Mouse (Mus musculus): Measurements from ENCODE around the gene Rab11fip2. TPM values are rescaled to one million over a fixed set of nuclear protein-coding genes. Genes with fewer than 3 reads are reported as not detected.

Gene Rab11fip2
- total and polyA plus RNA-seq, 3 experiments: 2.5 to 9.8 (median 8.6) TPM

- intact Hi-C loops (cut with DNase I): no loop called here
- TF ChIP-seq CTCF (IDR thresholded peaks at IDR 0.05) (no peak), POLR2A (IDR thresholded peaks at IDR 0.05; ENCODE audit: insufficient read depth, low read depth, low read length) (no peak)
- no peak for DNase-seq
- no peak overlapping the region for H3K27ac ChIP-seq
- no peaks in the 10 kb centered on the region for H3K36me3 ChIP-seq (ENCODE audit: control insufficient read depth, insufficient read depth, low read length)
- no peak overlapping the region for H3K9ac ChIP-seq (ENCODE audit: low read depth, low read length)
- no peak overlapping the region for H3K4me3 ChIP-seq
- no peaks in the 10 kb centered on the region; the same call in 1 of the 2 replicates for H3K4me1 ChIP-seq (ENCODE audit: control insufficient read depth, insufficient read depth, low read length)
- H3K27me3 ChIP-seq (ENCODE audit: control insufficient read depth, insufficient read depth, low read length): no peaks in the 10 kb centered on the region
- H3K79me2 ChIP-seq (replicated peaks; ENCODE audit: control insufficient read depth, insufficient read depth, low read length): peaks cover 3% of the 10 kb centered on the region
- WGBS: 90% methylated on average over 10 of the region's 10 CpGs
Measured at GRCm38 (mm10) chr19:59932085-59932484, 11.4 kb downstream of the Rab11fip2 start.

- Histone ChIP-seq H3K4me1 (ENCODE audit: control insufficient read depth, insufficient read depth, low read length) (no peaks in the 10 kb centered on the region; the same call in 1 of the 2 replicates), H3K27me3 (ENCODE audit: control insufficient read depth, insufficient read depth, low read length) (no peaks in the 10 kb centered on the region), H3K9ac (ENCODE audit: low read depth, low read length) (no peak overlapping the region), H3K36me3 (ENCODE audit: control insufficient read depth, insufficient read depth, low read length) (no peaks in the 10 kb centered on the region), H3K4me3 (no peak overlapping the region), H3K27ac (no peak overlapping the region), H3K79me2 (replicated peaks; ENCODE audit: control insufficient read depth, insufficient read depth, low read length) (peaks cover 3% of the 10 kb centered on the region)
- intact Hi-C loops (cut with DNase I): no loop called here
- 58% methylated on average over 4 of the region's 4 CpGs for WGBS
- TF ChIP-seq CTCF (IDR thresholded peaks at IDR 0.05): no peak
- TF ChIP-seq EP300 (IDR thresholded peaks at IDR 0.05; ENCODE audit: insufficient read depth, low read depth, low read length): no peak
- TF ChIP-seq POLR2A (IDR thresholded peaks at IDR 0.05; ENCODE audit: insufficient read depth, low read depth, low read length): no peak
- no peak for DNase-seq
Measured at GRCm38 (mm10) chr19:59928672-59929071, 14.8 kb downstream of the Rab11fip2 start.

DNA sequence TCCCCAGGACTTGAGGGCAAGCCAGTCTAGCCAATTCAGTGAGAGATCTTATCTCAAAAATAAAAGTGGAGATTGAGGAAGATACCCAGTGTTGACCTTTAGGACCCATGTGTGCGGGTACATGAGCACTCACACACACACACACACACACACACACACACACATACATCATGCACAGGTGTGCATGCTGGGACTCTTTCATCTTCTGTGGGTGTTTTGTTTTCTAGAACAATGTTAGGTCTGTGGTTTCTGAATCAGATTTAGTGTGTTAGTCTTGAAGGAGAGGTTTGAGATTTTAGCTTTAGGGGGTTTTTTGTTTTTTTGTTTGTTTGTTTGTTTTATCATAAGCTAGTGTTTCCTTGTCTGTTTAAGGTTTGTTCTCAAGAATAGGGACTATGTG, 17.3 kb downstream of the Rab11fip2 start:
- TF ChIP-seq EP300 (IDR thresholded peaks at IDR 0.05; ENCODE audit: insufficient read depth, low read depth, low read length): no peak
- TF ChIP-seq CTCF (IDR thresholded peaks at IDR 0.05): no peak
- TF ChIP-seq POLR2A (IDR thresholded peaks at IDR 0.05; ENCODE audit: insufficient read depth, low read depth, low read length): no peak
- Histone ChIP-seq H3K27ac (no peak overlapping the region), H3K4me3 (no peak overlapping the region), H3K9ac (ENCODE audit: low read depth, low read length) (no peak overlapping the region), H3K27me3 (ENCODE audit: control insufficient read depth, insufficient read depth, low read length) (no peaks in the 10 kb centered on the region), H3K4me1 (ENCODE audit: control insufficient read depth, insufficient read depth, low read length) (no peaks in the 10 kb centered on the region; the same call in 1 of the 2 replicates), H3K36me3 (ENCODE audit: control insufficient read depth, insufficient read depth, low read length) (no peaks in the 10 kb centered on the region; the same call in none of the 2 replicates), H3K79me2 (replicated peaks; ENCODE audit: control insufficient read depth, insufficient read depth, low read length) (no peaks in the 10 kb centered on the region)
- intact Hi-C loops (cut with DNase I): no loop called here
- 83% methylated on average over 1 of the region's 1 CpGs for WGBS
- DNase-seq: no peak

- Histone ChIP-seq H3K4me3 (no peak overlapping the region), H3K79me2 (replicated peaks; ENCODE audit: control insufficient read depth, insufficient read depth, low read length) (0 out of 2 replicates have a peak, but pooled peaks cover 2% of the 10 kb centered on the region), H3K9ac (ENCODE audit: low read depth, low read length) (no peak overlapping the region), H3K27me3 (ENCODE audit: control insufficient read depth, insufficient read depth, low read length) (no peaks in the 10 kb centered on the region), H3K36me3 (ENCODE audit: control insufficient read depth, insufficient read depth, low read length) (no peaks in the 10 kb centered on the region; the same call in none of the 2 replicates), H3K4me1 (ENCODE audit: control insufficient read depth, insufficient read depth, low read length) (no peaks in the 10 kb centered on the region), H3K27ac (no peak overlapping the region)
- no peak for DNase-seq
- intact Hi-C loops (cut with DNase I): no loop called here
- WGBS: 85% methylated on average over 3 of the region's 3 CpGs
- TF ChIP-seq POLR2A (IDR thresholded peaks at IDR 0.05; ENCODE audit: insufficient read depth, low read depth, low read length) (no peak), CTCF (IDR thresholded peaks at IDR 0.05) (no peak), EP300 (IDR thresholded peaks at IDR 0.05; ENCODE audit: insufficient read depth, low read depth, low read length) (no peak)
Measured at GRCm38 (mm10) chr19:59920846-59921245, 22.6 kb downstream of the Rab11fip2 start.

DNA sequence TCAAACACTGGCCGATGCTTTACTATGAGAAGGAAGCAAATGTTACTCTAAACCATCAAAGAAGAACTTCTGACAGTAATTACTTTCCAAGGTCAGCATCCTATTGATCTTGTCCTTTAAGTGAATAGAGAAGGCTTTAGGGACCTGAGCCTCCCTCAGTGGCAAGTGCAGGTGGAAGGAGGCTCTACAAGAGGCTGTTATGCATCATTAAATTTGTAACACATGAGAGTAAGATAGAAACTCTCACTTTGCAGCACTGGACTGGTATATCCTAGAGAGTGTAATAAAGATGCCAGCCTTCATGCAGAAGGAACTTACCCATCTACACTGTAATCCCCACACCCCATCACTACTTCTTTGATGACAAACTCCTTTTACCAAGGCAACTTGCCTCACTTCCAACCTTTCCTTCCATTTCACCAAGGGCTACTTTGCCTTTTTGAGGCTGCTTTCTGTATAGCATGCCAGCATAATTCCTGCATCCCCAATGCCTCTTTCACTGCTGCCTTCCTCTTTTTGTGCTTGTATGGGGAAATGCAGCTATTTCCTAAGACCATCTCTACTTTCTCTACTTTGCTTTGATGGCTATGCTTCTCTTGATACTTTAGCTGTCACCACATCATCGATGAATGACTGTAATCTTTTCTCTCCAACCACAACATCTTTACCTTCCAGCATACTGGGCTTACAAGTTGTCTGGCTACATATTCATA, 25.4 kb downstream of the Rab11fip2 start:
- intact Hi-C loops (cut with DNase I): no loop called here
- DNase-seq: no peak
- no peak overlapping the region for H3K9ac ChIP-seq (ENCODE audit: low read depth, low read length)
- no peaks in the 10 kb centered on the region for H3K4me1 ChIP-seq (ENCODE audit: control insufficient read depth, insufficient read depth, low read length)
- no peaks in the 10 kb centered on the region for H3K27me3 ChIP-seq (ENCODE audit: control insufficient read depth, insufficient read depth, low read length)
- TF ChIP-seq POLR2A (IDR thresholded peaks at IDR 0.05; ENCODE audit: insufficient read depth, low read depth, low read length) (no peak), EP300 (IDR thresholded peaks at IDR 0.05; ENCODE audit: insufficient read depth, low read depth, low read length) (no peak), CTCF (IDR thresholded peaks at IDR 0.05) (no peak)
- H3K36me3 ChIP-seq (ENCODE audit: control insufficient read depth, insufficient read depth, low read length): no peaks in the 10 kb centered on the region; the same call in none of the 2 replicates
- 0 out of 2 replicates have a peak, but pooled peaks cover 2% of the 10 kb centered on the region for H3K79me2 ChIP-seq (replicated peaks; ENCODE audit: control insufficient read depth, insufficient read depth, low read length)
- H3K4me3 ChIP-seq: no peak overlapping the region
- H3K27ac ChIP-seq: no peak overlapping the region
- 76% methylated on average over 2 of the region's 2 CpGs for WGBS

DNA sequence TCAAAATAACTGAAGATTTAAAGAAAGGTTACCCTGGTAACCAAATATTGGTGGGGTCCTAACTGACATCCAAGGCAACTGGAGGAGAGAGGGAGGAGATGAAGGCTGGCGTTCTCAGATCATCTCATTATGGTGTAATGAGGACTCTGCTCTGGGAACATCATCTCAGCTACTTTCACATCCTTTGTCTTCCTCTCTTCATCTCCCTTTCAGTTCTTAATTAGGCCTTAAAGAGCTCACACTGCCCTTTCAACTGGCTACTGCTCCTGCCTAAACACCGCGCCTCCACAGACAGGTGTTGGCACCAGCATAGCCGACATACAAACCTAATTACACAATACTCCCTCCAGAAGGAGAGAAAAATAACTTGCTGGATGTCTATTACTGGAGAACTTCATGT, 31.9 kb downstream of the Rab11fip2 start:
- WGBS: 93% methylated on average over 4 of the region's 4 CpGs
- H3K36me3 ChIP-seq (ENCODE audit: control insufficient read depth, insufficient read depth, low read length): peaks cover 2% of the 10 kb centered on the region; the same call in 1 of the 2 replicates
- DNase-seq: no peak
- no peaks in the 10 kb centered on the region for H3K4me1 ChIP-seq (ENCODE audit: control insufficient read depth, insufficient read depth, low read length)
- H3K27ac ChIP-seq: no peak overlapping the region
- no peaks in the 10 kb centered on the region for H3K79me2 ChIP-seq (replicated peaks; ENCODE audit: control insufficient read depth, insufficient read depth, low read length)
- no peak for TF ChIP-seq EP300 (IDR thresholded peaks at IDR 0.05; ENCODE audit: insufficient read depth, low read depth, low read length)
- TF ChIP-seq POLR2A (IDR thresholded peaks at IDR 0.05; ENCODE audit: insufficient read depth, low read depth, low read length): no peak
- no peak for TF ChIP-seq CTCF (IDR thresholded peaks at IDR 0.05)
- intact Hi-C loops (cut with DNase I): no loop called here
- H3K4me3 ChIP-seq: no peak overlapping the region
- H3K9ac ChIP-seq (ENCODE audit: low read depth, low read length): no peak overlapping the region
- no peaks in the 10 kb centered on the region for H3K27me3 ChIP-seq (ENCODE audit: control insufficient read depth, insufficient read depth, low read length)

Data from heart, adult 2 months (tissue).